Mouse (Mus musculus) layer of hippocampus, adult 8-10 months (tissue): ENCODE data around the gene Nln. TPM values are rescaled to one million over a fixed set of nuclear protein-coding genes. Genes with fewer than 3 reads are reported as not detected.
A peak's percentile ranks its signal among the peaks of the same experiment; 100 is the strongest.

Experiments
- DNase-seq, 2 experiments: peaks; one replicate each; pipeline ENCODE4 v3.0.0; 2022; ENCODE audit warnings: low spot score in 2 of 2
- total RNA-seq, 4 experiments: library from RNA; stranded (reverse); gene quantifications; 2 replicates each; pipeline ENCODE4 v1.2.4; 2022

The Nln gene
- total RNA-seq, 4 experiments from 2014 or later, result 19.4 to 28.1 (median 23.6) TPM

GRCm38 (mm10) chr13:104018466-104019076 is 90.8 kb downstream of the Nln start:
- DNase-seq, result no peak

DNA sequence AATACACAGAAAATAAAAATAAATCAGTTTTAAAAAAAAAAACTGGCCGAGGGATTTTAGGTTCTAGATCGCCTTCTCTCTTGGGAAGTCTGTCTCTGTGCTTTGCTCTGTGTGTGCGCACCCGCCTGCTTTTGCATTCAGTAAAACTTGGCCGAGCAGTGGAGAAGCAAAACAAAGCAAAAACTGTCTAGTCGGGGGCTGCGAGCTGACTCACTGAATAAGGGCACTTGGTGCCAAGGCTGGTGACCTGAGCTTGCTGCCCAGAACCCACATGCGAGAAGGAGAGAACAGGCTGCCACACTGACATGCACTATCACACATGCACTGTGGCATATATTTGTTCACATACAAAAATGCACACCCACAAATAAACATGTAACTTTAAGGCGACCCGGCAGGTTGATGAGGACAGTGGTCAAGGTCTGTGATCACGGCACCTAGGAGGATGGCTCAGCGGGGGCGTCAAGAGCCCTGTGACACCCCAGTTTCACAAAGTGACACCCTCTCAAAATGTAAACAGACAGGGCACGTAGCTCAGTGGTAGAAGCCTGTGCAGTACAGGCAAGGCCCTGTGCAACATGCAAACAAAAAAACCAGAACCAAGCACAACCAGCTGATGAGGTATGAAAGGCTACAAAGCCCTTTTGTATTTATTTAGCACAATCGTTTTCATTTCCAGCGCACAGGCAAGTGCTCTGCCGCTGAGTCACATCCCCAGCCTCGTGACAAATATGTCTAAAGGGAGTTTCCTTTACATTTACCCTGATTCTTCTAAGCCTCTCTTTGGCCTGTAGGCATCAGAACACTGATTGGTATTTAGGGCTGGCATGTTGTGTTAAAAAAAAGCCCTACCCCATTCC is 93.9 kb downstream of the Nln start:
- peak; percentile 50 to 56 for DNase-seq

DNA sequence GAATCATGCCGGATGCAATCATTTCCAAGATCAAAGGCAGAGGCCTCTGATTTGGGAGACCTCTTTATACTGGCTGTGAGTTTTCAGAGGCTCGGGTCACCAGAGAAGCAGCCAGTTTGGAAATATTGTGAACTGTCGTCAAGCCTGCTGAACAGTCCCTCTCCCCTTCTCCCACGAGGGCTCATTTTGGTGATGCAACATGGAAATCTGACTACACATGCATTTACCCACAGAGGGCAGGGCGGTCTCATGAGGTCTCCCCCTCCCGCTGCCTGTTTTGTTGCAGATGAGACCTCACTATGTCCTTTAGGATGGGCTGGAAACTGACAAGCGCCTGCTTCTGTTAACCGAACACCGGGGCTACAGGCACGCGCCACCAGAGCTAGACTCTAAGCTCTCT is 95.4 kb downstream of the Nln start:
- DNase-seq, result no peak

- no peak for DNase-seq
These were observed 96.0 kb downstream of the Nln start for GRCm38 (mm10) chr13:104013380-104013779.

GRCm38 (mm10) chr13:104012214-104012833 is 97.1 kb downstream of the Nln start:
- no peak for DNase-seq

- no peak for DNase-seq
These were observed 98.1 kb downstream of the Nln start for GRCm38 (mm10) chr13:104011289-104011688.

- no peak for DNase-seq
These were observed 104.1 kb downstream of the Nln start for GRCm38 (mm10) chr13:104005231-104005845.

DNA sequence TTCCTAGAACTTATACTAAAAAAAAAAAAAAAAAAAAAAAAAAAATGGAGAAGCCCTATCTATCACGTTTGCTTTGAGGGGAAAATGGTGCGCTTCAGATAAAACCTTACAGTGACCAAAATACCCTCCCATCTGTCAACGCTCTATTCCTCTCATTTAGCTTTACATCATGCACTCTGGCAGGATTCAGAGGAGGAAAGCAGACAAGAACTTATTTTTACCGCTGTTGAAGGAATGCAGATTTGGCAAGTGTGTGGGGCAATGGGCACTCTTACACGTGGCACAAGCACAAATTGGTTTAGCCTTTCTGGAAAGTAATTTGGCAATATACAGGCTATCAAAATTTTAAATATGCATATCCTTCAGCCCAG is 115.3 kb downstream of the Nln start:
- no peak for DNase-seq

- DNase-seq, result no peak
These were observed 116.0 kb downstream of the Nln start for GRCm38 (mm10) chr13:103993142-103994084.

DNA sequence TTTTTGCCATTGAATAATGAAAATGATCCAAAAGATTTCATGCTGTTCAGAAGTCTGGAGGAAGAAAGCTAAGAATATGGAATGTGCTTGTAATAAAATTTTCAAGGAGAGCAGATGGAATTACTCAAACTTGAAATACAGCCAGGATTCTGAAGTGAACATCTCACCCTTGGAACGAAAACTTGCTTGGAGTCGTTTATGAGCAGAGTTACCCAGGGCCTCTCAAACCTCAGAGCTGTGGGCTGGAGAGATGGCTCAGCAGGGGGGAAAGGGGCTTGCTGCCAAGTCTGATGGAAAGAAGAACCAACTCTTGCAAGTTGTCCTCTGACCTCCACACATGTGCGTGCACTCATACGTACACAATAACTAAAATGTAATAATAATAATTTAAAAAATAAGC is 122.8 kb downstream of the Nln start:
- no peak for DNase-seq

GRCm38 (mm10) chr13:103985510-103986278 is 123.7 kb downstream of the Nln start:
- DNase-seq, result no peak

DNA sequence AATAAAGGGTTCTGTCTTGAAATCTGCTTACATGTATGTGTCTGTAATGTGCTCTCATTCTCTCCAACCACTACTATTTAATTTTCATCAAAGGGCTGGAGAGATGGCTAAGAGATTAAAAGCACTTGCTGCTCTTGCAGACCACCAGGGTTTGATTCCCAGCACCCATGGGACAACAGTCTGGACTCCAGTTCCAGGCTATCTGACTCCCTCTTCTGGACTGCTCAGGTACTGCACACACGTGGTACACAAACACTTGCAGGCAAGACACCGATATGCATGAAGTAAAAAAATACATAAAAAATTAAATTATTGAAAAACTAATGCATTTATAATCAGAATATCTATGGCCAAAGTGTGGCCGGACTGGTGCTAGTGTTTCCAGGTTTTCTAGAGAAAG is 127.0 kb downstream of the Nln start:
- no peak for DNase-seq

DNA sequence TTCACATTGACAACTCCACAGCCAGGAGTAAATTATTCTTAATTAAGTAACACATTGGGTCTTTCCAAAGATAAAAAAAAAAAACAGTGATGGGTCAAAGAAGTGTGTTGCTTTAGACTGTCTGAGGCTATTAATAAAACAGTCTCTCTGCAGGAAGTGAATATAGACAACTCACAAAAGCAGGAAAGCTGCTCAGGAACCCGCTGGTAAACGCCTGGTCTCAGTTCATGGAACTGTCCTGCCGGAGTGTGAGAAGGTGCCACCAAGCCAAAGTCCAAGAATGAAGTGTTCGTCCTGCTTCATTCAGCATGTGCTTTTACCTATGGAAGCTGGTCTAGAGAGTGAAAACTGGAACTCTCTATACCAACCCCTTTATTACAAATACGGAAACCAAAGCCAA is 129.0 kb downstream of the Nln start:
- DNase-seq, result no peak

DNA sequence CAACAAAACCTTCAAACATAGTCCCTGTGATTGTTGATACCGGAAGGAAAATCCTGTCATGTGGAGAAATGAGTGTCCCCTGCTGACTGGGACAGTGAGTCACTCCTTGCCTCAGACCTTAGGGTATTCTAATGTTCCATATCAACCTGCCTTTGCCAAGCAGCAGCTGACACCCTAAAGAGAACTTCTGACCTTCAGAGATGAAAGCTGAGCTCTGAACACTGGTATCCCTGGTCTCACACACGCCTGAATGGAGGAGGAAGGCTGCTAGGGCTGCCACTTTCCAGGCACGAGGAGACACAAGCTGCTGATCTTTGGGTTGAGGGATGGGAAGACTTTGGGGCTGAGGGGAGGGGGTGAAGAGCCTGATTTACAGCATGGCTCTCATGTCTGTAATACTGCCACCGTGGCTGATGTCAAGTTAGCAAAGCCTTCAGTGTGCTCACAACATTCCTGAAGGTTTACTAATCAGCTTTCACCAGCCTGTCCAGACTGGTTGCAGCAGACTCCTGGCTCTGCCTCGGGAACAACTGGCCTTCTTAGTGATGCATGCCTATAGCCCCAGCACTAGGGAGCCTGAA is 131.0 kb downstream of the Nln start:
- DNase-seq, result no peak

DNA sequence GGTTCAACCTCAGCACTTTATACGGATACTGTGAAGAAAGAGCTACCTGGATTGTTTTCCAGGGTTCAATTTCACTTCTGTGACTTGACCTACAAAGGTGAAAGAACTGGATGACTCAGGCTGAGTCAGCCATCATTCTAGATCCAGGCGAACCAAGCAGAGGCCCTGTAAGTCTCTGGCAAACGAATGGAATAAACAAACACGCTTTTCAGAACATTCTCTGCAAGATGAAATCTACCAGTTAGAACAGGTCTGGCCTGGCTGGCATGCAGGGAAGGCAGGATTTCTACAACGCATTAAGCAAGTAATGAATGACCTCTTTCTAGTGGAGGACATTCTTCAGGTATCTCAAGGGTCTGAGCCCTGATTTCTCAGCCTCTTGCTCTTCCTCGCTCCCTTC is 131.6 kb downstream of the Nln start:
- DNase-seq, result no peak

GRCm38 (mm10) chr13:103976181-103976724 is 133.2 kb downstream of the Nln start:
- no peak for DNase-seq

- no peak for DNase-seq
These were observed 134.3 kb downstream of the Nln start for GRCm38 (mm10) chr13:103975101-103975500.

DNA sequence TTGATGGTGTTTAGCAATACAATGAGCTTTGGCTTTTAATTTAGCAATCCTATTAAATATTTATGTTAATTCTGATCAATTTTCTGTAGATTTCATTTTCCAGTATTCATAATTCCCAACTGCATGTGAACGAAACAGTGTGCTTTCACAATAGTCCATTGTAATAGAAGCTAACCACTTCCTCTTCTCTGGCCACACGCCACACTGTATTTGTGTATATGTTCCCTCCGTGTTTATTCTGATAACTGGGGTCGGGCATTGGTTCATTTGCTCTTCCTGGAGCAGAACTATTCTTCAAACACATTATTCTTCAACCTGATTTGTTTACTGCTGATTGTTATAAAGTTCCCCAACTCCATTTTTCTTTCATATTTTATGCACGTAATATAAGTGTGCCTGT is 135.4 kb downstream of the Nln start:
- no peak for DNase-seq
